Mouse (Mus musculus) neural tube, embryonic 11.5 days (tissue): ENCODE measurements around the gene Aif1. TPM values are rescaled to one million over a fixed set of nuclear protein-coding genes. Genes with fewer than 3 reads are reported as not detected.
A peak's percentile ranks its signal among the peaks of the same experiment; 100 is the strongest.

Experiments used
- ATAC-seq: fragments of 200-750 bp; cut with Nextera tagmentation; 2 replicates; pipeline ENCODE4 v1.8.0; 2017; ENCODE audit warnings: moderate number of reproducible peaks, mild to moderate bottlenecking, moderate TSS enrichment, moderate library complexity; ENCODE audit not compliant: insufficient read depth, low FRiP score, low TSS enrichment
- DNase-seq: peaks from one replicate; pipeline ENCODE4 v3.0.0-alpha.2; 2015; ENCODE audit warnings: low spot score
- H3K27ac ChIP-seq: fragments of 300-500 bp; sonication (generic); 2 replicates; pipeline ENCODE4 v1.5.1; 2014; ENCODE audit warnings: low read depth, mild to moderate bottlenecking, low read length
- H3K27me3 ChIP-seq: fragments of 300-500 bp; sonication (generic); 2 replicates; pipeline ENCODE4 v1.6.1; 2014; ENCODE audit warnings: mild to moderate bottlenecking, low read length, mixed read lengths; ENCODE audit not compliant: control insufficient read depth, insufficient read depth
- H3K36me3 ChIP-seq: fragments of 300-500 bp; sonication (generic); 2 replicates; pipeline ENCODE4 v1.6.1; 2014; ENCODE audit warnings: mild to moderate bottlenecking, low read length, moderate library complexity, mixed read lengths; ENCODE audit not compliant: control insufficient read depth, insufficient read depth
- H3K4me1 ChIP-seq: fragments of 300-500 bp; sonication (generic); 2 replicates; pipeline ENCODE4 v1.6.1; 2014; ENCODE audit warnings: low read length, mixed read lengths; ENCODE audit not compliant: control insufficient read depth, insufficient read depth
- H3K4me2 ChIP-seq: fragments of 300-500 bp; sonication (generic); 2 replicates; pipeline ENCODE4 v1.6.1; 2014; ENCODE audit warnings: low read depth, mild to moderate bottlenecking, moderate library complexity
- H3K4me3 ChIP-seq: fragments of 300-500 bp; sonication (generic); 2 replicates; pipeline ENCODE4 v1.5.1; 2014; ENCODE audit warnings: low read depth, low read length
- H3K9ac ChIP-seq: fragments of 300-500 bp; sonication (generic); 2 replicates; pipeline ENCODE4 v1.6.1; 2014; ENCODE audit warnings: mild to moderate bottlenecking, low read length
- H3K9me3 ChIP-seq: fragments of 300-500 bp; sonication (generic); 2 replicates; pipeline ENCODE4 v1.6.1; 2016; ENCODE audit warnings: low read length; ENCODE audit not compliant: control insufficient read depth
- WGBS: fragments of 180-500 bp; shearing (Covaris S2); extraction: QIAGEN DNeasy Blood & Tissue Kit; methylation state at CpG from one replicate; pipeline ENCODE4 v1.1.7; 2014; 5-methylcytosine and 5-hydroxymethylcytosine counted together
- polyA plus RNA-seq: library from polyadenylated mRNA; unstranded; fragments of >200 nt; fragmentation: Nextera tagmentation; extraction: Ambion mirVana; gene quantifications from 2 replicates; pipeline ENCODE4 v1.2.1, GENCODE M21; 2014

Aif1 gene
- polyA plus RNA-seq, 1 experiment from 2014 or later, result 4.1 TPM

DNA sequence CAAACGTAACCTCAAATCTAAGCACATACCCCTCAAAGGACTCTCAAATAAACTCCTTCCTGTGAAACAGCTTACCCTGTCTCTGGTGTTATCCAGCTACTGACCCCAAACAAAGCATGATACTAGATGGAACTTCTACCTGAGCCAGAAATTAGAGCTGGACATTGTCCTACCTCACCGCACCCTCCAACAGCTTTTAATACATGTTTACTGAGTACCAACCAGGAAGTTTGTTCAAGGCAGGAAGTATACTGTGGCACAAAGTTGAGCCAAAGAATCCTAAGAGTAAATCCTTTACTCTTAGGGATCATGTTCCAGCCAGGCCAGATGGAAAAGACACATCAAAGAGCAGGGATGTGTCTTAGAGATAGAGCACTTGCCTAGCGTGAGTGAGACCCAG lies 34.7 kb upstream of the Aif1 start:
- H3K9ac ChIP-seq, result no peak overlapping the region
- ATAC-seq (no peak), DNase-seq (no peak)
- no peak overlapping the region for H3K27ac ChIP-seq
- no peaks in the 10 kb centered on the region for H3K9me3 ChIP-seq
- WGBS, result 83% methylated on average over 3 of the region's 3 CpGs
- H3K4me3 ChIP-seq, result no peak overlapping the region
- no peaks in the 10 kb centered on the region for H3K36me3 ChIP-seq
- no peak overlapping the region for H3K4me2 ChIP-seq
- no peaks in the 10 kb centered on the region for H3K4me1 ChIP-seq
- no peaks in the 10 kb centered on the region for H3K27me3 ChIP-seq

DNA sequence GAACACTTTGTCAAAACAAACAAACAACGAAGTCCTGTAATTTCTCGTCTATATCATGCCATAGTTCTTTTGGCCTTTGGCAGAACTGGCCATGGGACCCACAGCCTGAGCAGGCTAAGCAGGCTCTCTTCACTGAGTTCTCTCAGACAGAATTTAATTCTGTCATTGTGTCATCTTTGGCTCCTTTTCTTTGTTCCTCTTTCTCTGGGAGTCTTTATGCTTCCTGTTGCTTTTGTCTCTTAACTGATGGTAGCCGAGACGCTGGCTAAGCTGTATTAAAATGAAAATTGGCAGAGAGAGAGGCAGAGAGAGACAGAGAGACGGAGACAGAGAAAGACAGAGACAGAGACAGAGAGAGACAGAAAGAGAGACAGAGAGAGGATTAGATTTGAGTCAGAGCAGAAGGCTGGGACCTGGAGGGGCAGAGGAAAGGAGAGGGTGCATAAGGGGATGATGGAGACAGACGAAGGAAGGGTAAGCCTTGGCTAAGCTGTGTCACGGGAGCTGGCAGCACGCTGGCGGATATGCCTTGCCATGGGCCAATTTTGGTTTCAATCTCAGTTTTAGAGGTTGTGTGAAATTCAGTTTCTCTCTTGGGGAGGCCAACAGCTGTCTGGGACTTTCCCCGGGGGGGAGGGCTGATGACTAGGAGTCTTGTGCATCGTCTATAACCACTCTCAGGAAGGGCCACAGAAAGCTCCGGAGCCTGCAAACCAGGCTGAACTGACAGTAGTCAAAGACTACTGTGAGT lies 34.1 kb upstream of the Aif1 start:
- H3K27me3 ChIP-seq, result peaks cover 4% of the 10 kb centered on the region; the same call in 1 of the 2 replicates
- no peak overlapping the region for H3K9ac ChIP-seq
- no peaks in the 10 kb centered on the region for H3K9me3 ChIP-seq
- WGBS, result 76% methylated on average over 12 of the region's 12 CpGs
- no peaks in the 10 kb centered on the region for H3K4me1 ChIP-seq
- H3K4me3 ChIP-seq, result no peak overlapping the region
- H3K36me3 ChIP-seq, result no peaks in the 10 kb centered on the region
- no peak overlapping the region for H3K27ac ChIP-seq
- no peak overlapping the region for H3K4me2 ChIP-seq
- DNase-seq (no peak), ATAC-seq (no peak)

DNA sequence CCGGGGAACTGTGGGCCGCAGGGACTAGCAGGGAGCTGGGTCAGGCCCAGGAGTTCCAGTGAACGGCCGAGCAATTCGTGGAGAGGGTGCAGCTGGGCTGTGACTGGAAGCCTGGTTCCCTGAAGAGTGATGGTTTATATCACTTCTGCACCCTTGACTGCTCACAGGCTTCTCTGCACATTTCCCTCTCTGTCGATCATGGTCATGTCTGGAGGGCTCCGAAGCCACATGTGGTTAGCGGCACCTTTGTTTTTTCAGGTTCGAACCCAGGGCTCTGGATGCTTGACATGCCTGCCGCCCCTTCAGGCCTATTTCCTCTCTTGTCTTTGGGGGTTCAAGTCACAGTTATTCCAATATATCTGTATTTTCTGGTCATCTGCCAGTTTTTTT lies 29.5 kb upstream of the Aif1 start:
- ATAC-seq, result no peak
- peaks cover 4% of the 10 kb centered on the region; the same call in 1 of the 2 replicates for H3K27me3 ChIP-seq
- H3K4me2 ChIP-seq, result no peak overlapping the region
- DNase-seq, result no peak
- no peak overlapping the region for H3K27ac ChIP-seq
- 0 out of 2 replicates have a peak overlapping the region, but pooled peaks have one; percentile 26 for H3K9ac ChIP-seq
- H3K4me1 ChIP-seq, result no peaks in the 10 kb centered on the region
- no peaks in the 10 kb centered on the region for H3K36me3 ChIP-seq
- no peaks in the 10 kb centered on the region for H3K9me3 ChIP-seq
- WGBS, result 55% methylated on average over 10 of the region's 10 CpGs
- H3K4me3 ChIP-seq, result no peak overlapping the region

DNA sequence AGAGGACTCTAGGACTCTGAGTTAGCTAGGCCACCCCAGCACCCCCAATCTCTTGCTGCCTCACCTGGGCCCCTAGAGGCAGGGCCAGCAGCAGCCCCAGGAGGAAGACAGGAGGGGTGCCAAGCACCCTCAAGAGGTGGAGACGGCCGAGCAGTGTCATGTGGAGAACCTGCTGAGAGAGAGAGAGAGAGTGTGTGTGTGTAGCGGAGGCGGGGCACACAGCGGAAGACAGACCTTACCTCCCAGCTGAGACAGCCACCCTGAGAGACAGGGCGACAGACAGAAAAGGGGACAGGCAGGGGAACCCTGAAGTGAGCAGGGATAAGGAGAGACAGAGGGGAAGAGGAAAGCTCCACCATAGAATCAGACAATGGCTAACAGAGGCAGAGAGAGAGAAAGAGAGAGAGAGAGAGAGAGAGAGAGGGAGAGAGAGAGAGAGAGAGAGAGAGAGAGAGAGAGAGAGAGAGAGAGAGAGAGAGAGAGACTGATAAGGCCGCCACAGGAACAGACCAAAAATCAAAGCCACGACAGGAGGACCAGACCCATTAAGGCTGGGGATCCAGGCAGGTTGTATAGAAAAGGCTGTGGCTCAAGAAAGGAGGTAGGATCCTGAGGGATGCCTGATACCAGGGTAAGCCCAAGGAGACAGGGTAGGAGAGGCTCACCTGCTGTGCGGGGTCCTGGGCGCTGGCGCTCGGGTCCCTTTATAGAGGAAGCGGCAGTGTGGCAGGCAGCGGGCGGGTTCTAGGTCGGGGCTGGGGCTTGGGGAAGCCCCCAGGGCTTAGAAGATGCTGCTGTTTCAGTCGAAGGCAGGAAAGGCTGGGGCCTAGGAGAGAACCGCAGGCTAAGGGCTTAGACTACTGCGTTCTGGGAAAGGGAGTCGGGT lies 28.9 kb upstream of the Aif1 start, which contains the start of gene Lta:
Lta (minus strand) TSS at position 858 of the 886 bp plus-strand sequence.
- H3K4me3 ChIP-seq, result no peak within 1 kb of the TSS
- peaks cover 4% of the 10 kb centered on the region; the same call in 1 of the 2 replicates for H3K27me3 ChIP-seq
- WGBS, result 24% methylated on average over 20 of the region's 20 CpGs
- ATAC-seq (no peak), DNase-seq (no peak)
- H3K9ac ChIP-seq, result 0 out of 2 replicates have a peak within 1 kb of the TSS, but pooled peaks have one; percentile 26
- no peaks in the 10 kb centered on the region for H3K9me3 ChIP-seq
- no peaks in the 10 kb centered on the region for H3K4me1 ChIP-seq
- H3K36me3 ChIP-seq, result no peaks in the 10 kb centered on the region
- no peak within 1 kb of the TSS for H3K27ac ChIP-seq
- H3K4me2 ChIP-seq, result no peak within 1 kb of the TSS

- peaks cover 7% of the 10 kb centered on the region; the same call in 1 of the 2 replicates for H3K27me3 ChIP-seq
- ATAC-seq (no peak), DNase-seq (no peak)
- no peak overlapping the region for H3K4me3 ChIP-seq
- H3K36me3 ChIP-seq, result no peaks in the 10 kb centered on the region
- no peak overlapping the region for H3K27ac ChIP-seq
- no peaks in the 10 kb centered on the region for H3K4me1 ChIP-seq
- H3K9me3 ChIP-seq, result no peaks in the 10 kb centered on the region
- H3K9ac ChIP-seq, result no peak overlapping the region
- H3K4me2 ChIP-seq, result no peak overlapping the region
- 80% methylated on average over 4 of the region's 4 CpGs for WGBS
These were observed 26.6 kb upstream of the Aif1 start for GRCm38 (mm10) chr17:35202442-35202841.

DNA sequence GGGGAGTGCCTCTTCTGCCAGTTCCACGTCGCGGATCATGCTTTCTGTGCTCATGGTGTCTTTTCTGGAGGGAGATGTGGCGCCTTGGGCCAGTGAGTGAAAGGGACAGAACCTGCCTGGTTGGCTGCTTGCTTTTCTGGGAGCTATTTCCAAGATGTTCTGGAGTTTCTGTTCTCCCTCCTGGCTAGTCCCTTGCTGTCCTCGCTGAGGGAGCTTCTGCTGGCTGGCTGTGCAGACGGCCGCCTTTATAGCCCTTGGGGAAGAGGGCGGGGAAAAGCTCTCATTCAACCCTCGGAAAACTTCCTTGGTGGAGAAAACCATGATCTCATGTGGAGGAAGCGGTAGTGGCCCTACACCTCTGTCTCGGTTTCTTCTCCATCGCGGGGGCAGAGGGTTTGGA lies 25.9 kb upstream of the Aif1 start, which contains the start of gene Tnf:
Tnf (minus strand) TSS at position 221 of the 400 bp plus-strand sequence.
- Histone ChIP-seq H3K4me2 (no peak within 1 kb of the TSS), H3K4me1 (no peaks in the 10 kb centered on the region), H3K4me3 (no peak within 1 kb of the TSS), H3K27me3 (peaks cover 7% of the 10 kb centered on the region; the same call in 1 of the 2 replicates), H3K27ac (no peak within 1 kb of the TSS), H3K36me3 (no peaks in the 10 kb centered on the region), H3K9ac (no peak within 1 kb of the TSS), H3K9me3 (no peaks in the 10 kb centered on the region)
- no peak for DNase-seq
- 34% methylated on average over 13 of the region's 13 CpGs for WGBS
- no peak for ATAC-seq

- Histone ChIP-seq H3K4me3 (no peak overlapping the region), H3K9me3 (no peaks in the 10 kb centered on the region), H3K9ac (no peak overlapping the region), H3K27me3 (peaks cover 12% of the 10 kb centered on the region), H3K27ac (no peak overlapping the region), H3K4me2 (no peak overlapping the region), H3K36me3 (no peaks in the 10 kb centered on the region), H3K4me1 (no peaks in the 10 kb centered on the region)
- no peak for DNase-seq
- ATAC-seq, result no peak
- 70% methylated on average over 11 of the region's 11 CpGs for WGBS
These were observed 25.3 kb upstream of the Aif1 start for GRCm38 (mm10) chr17:35201128-35201527.

DNA sequence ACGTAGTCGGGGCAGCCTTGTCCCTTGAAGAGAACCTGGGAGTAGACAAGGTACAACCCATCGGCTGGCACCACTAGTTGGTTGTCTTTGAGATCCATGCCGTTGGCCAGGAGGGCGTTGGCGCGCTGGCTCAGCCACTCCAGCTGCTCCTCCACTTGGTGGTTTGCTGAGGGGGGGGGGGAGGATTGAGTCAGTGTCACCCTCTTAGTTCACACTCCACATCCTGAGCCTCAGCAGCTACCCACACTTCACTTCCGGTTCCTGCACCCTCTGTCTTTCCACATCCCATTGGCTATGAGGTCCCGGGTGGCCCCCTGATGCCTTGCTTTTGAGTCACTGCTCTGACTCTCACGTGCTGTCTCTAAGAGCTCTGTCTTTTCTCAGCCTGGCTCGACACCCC lies 24.5 kb upstream of the Aif1 start:
- Histone ChIP-seq H3K9me3 (no peaks in the 10 kb centered on the region), H3K27me3 (peaks cover 19% of the 10 kb centered on the region)
- 93% methylated on average over 11 of the region's 11 CpGs for WGBS

More for the DNA sequence above, 24.5 kb upstream of the Aif1 start:
- H3K9ac ChIP-seq, result no peak overlapping the region
- H3K27ac ChIP-seq, result no peak overlapping the region
- H3K4me3 ChIP-seq, result no peak overlapping the region
- no peak overlapping the region for H3K4me2 ChIP-seq
- ATAC-seq (no peak), DNase-seq (no peak)
- H3K36me3 ChIP-seq, result no peaks in the 10 kb centered on the region
- 0 out of 2 replicates have a peak, but pooled peaks cover 2% of the 10 kb centered on the region for H3K4me1 ChIP-seq
